Mouse (Mus musculus) limb, embryonic 14.5 days (tissue): ENCODE results near the gene Gpc5. TPM values are rescaled to one million over a fixed set of nuclear protein-coding genes. Genes with fewer than 3 reads are reported as not detected.
A peak's percentile ranks its signal among the peaks of the same experiment; 100 is the strongest.

ENCODE experiments used
- ATAC-seq: fragments of 200-750 bp; cut with Nextera tagmentation; 2 replicates; pipeline ENCODE4 v1.8.0; 2017; ENCODE audit warnings: low read depth, moderate number of reproducible peaks, moderate TSS enrichment; ENCODE audit not compliant: low FRiP score
- DNase-seq: peaks from one replicate; pipeline ENCODE4 v3.0.0-alpha.2; 2015; ENCODE audit warnings: low spot score
- H3K27ac ChIP-seq: fragments of 300-500 bp; sonication (generic); replicated peaks from 2 replicates; pipeline ENCODE4 v1.5.1; 2014; ENCODE audit warnings: low read depth, mild to moderate bottlenecking, low read length, moderate library complexity, mixed read lengths
- H3K27me3 ChIP-seq: fragments of 300-500 bp; sonication (generic); 2 replicates; pipeline ENCODE4 v1.6.1; 2014; ENCODE audit warnings: low read length, mixed read lengths; ENCODE audit not compliant: control insufficient read depth, insufficient read depth
- H3K36me3 ChIP-seq: fragments of 300-500 bp; sonication (generic); 2 replicates; pipeline ENCODE4 v1.6.1; 2014; ENCODE audit warnings: mild to moderate bottlenecking, low read length, moderate library complexity, mixed read lengths; ENCODE audit not compliant: control insufficient read depth, insufficient read depth
- H3K4me1 ChIP-seq: fragments of 300-500 bp; sonication (generic); 2 replicates; pipeline ENCODE4 v1.6.1; 2014; ENCODE audit warnings: antibody characterized with exemption, low read length, mixed read lengths; ENCODE audit not compliant: control insufficient read depth, insufficient read depth
- H3K4me2 ChIP-seq: fragments of 300-500 bp; sonication (generic); replicated peaks from 2 replicates; pipeline ENCODE4 v1.6.1; 2014; ENCODE audit warnings: low read depth, mild to moderate bottlenecking, low read length, moderate library complexity; ENCODE audit not compliant: severe bottlenecking
- H3K4me3 ChIP-seq: fragments of 300-500 bp; sonication (generic); replicated peaks from 2 replicates; pipeline ENCODE4 v1.5.1; 2014; ENCODE audit warnings: low read length
- H3K9ac ChIP-seq: fragments of 300-500 bp; sonication (generic); 2 replicates; pipeline ENCODE4 v1.6.1; 2014; ENCODE audit warnings: mild to moderate bottlenecking, low read depth, low read length, moderate library complexity; ENCODE audit not compliant: severe bottlenecking
- H3K9me3 ChIP-seq: fragments of 300-500 bp; sonication (generic); 2 replicates; pipeline ENCODE4 v1.6.1; 2016; ENCODE audit warnings: low read length; ENCODE audit not compliant: control insufficient read depth
- POLR2A ChIP-seq: fragments of 200-500 bp; IDR thresholded peaks from 2 replicates; pipeline ENCODE4 v1.8.0; 2012; ENCODE audit warnings: inconsistent platforms, mild to moderate bottlenecking, moderate library complexity, borderline replicate concordance; ENCODE audit not compliant: insufficient read depth, insufficient read length; ENCODE audit errors: extremely low read depth
- WGBS: fragments of 180-500 bp; shearing (Covaris S2); extraction: QIAGEN DNeasy Blood & Tissue Kit; methylation state at CpG from one replicate; pipeline ENCODE4 v1.1.7; 2014; 5-methylcytosine and 5-hydroxymethylcytosine counted together
- polyA plus RNA-seq, 2 experiments: library from polyadenylated mRNA; depleted of rRNA in 1 of 2; stranded (reverse) in 1 of 2; unstranded in 1 of 2; fragments of >200 nt; fragmentation: Nextera tagmentation in 1 of 2; extraction: Ambion mirVana in 1 of 2; gene quantifications; 2 replicates each; pipeline versions ENCODE4 v1.2.1 to v1.2.3; 2012 to 2014

The Gpc5 gene
- polyA plus RNA-seq, 2 experiments: 0.78 to 1.4 TPM

DNA sequence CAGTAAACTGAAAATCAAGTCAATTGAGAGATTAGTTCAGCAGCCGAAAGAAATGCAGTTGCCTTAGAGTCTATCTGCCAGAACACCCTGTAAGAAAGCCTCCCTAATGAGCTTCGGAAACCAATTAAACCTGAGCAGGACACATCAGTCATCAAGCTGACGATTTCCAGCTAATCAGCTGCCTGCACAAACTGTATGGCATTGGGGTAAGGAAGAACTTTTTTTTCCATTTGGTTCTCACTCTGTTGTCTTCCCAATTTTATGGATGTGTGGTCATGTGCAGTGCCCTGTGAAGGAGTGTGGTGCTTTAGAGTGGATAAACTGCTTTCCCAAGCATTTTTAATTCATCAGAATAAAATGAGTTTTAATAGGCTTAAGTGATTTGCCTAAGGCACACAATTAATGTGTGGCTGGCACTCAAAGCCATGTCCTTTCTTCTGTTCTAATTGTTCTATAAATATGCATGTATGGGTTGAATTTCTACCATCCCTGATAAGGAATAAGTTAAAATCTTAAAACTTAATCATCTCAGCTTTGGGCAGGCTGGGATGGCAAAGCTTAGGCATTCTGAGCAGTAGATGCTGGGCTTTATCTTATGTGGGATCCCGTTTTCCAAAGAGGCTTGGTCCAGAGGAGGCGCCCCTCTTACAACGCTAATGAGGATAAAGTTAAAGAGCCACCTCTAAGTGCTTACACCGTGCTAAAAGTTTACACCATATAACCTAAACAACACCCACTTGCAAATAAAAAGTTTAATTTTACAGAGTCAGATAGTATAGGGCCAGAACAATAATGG is 687.6 kb downstream of the Gpc5 start:
- Histone ChIP-seq H3K9me3 (no peaks in the 10 kb centered on the region), H3K27ac (no peak overlapping the region), H3K9ac (no peak overlapping the region), H3K27me3 (no peaks in the 10 kb centered on the region), H3K4me1 (no peaks in the 10 kb centered on the region), H3K4me3 (no peak overlapping the region), H3K4me2 (no peak overlapping the region), H3K36me3 (no peaks in the 10 kb centered on the region)
- 37% methylated on average over 7 of the region's 7 CpGs for WGBS
- no peak for ATAC-seq
- no peak for DNase-seq
- TF ChIP-seq POLR2A: no peak

DNA sequence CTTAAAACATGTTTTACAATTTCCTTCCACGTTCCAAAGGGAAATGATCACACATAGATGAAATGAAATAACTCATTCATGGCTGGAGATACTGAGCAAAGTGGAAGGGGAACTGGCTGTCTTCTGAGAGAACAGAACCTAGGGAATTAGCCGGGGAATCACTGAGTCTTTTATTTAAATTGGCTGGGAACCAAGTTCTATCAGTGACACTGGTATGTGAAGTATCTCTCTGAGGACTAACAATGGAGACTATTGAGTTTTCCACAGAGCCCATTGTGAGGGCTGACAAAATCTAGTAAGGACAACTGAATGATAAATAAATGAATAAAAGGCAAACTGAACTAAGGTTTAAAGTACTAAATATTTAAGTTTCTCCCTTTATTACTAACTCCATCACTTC is 712.7 kb downstream of the Gpc5 start:
- Histone ChIP-seq H3K4me2 (no peak overlapping the region), H3K36me3 (no peaks in the 10 kb centered on the region), H3K27ac (no peak overlapping the region), H3K4me3 (no peak overlapping the region), H3K9ac (no peak overlapping the region), H3K27me3 (no peaks in the 10 kb centered on the region), H3K4me1 (no peaks in the 10 kb centered on the region), H3K9me3 (no peaks in the 10 kb centered on the region)
- DNase-seq: no peak
- TF ChIP-seq POLR2A: no peak
- ATAC-seq: no peak
- WGBS: 36% methylated on average over 2 of the region's 2 CpGs

DNA sequence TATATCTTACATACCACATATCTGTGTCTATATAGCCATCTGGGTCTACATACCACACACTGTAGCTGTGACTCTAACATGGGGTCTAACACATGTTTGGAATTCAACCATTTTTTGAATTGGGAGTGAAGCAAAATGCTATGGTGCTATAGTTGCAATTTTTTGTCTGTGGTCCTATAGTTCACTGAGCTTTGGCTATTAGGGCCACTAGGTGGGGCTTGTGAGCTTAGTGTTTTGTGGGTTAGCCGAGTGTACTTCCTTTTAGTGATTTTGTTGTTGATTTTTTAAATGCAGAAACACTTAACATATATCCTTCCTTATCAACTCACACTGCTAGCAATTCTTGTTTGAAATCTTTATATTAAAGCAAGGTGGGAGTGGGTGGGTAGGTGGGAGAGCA is 727.0 kb downstream of the Gpc5 start:
- no peaks in the 10 kb centered on the region for H3K27me3 ChIP-seq
- no peak overlapping the region for H3K9ac ChIP-seq
- H3K27ac ChIP-seq: no peak overlapping the region
- DNase-seq (peak; percentile 49), ATAC-seq (no peak)
- H3K9me3 ChIP-seq: no peaks in the 10 kb centered on the region
- H3K4me1 ChIP-seq: no peaks in the 10 kb centered on the region
- no peak overlapping the region for H3K4me2 ChIP-seq
- H3K36me3 ChIP-seq: no peaks in the 10 kb centered on the region
- WGBS: 9% methylated on average over 1 of the region's 1 CpGs
- no peak for TF ChIP-seq POLR2A
- H3K4me3 ChIP-seq: no peak overlapping the region

DNA sequence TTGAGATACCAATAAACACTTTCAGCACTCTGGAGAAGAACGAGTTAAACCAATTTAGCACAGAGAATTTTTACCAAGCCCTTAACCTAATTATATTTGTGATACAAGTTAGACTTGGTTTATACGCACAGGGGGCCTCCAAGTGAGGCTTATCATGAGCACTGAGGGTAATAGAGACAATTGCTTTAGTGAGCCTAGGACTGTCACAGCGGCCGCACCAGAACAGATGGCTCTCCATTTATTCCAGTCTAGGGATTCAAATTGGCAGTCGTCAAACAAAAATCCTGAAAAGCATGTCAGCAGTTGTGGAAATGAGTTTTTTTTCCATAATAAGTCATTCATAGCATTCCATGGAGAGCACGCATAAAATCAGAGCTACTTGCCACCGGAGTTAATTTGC is 729.6 kb downstream of the Gpc5 start:
- Histone ChIP-seq H3K9me3 (no peaks in the 10 kb centered on the region), H3K27me3 (no peaks in the 10 kb centered on the region), H3K4me1 (no peaks in the 10 kb centered on the region), H3K4me2 (no peak overlapping the region), H3K27ac (no peak overlapping the region), H3K36me3 (no peaks in the 10 kb centered on the region), H3K4me3 (no peak overlapping the region), H3K9ac (no peak overlapping the region)
- 62% methylated on average over 7 of the region's 7 CpGs for WGBS
- TF ChIP-seq POLR2A: no peak
- no peak for DNase-seq
- no peak for ATAC-seq

DNA sequence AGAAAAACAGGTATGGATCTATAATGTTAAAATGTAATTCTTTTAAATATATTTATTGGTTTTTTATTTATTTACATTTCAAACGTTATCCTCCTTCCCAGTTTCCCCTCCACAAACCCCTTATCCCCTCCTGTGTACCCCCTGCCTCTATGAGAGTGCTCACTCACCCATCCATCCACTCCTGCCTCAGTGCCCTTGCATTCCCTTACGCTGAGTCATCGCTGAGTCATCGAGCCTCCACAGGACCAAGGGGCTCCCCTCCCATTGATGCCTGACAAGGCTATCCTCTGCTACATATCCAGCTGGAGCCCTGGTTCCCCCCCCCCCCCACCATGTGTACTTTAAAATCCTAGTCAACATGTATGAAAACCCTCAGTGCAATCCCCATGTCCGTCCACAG is 738.5 kb downstream of the Gpc5 start:
- ATAC-seq: no peak
- DNase-seq: no peak
- no peak overlapping the region for H3K4me3 ChIP-seq
- H3K9me3 ChIP-seq: no peaks in the 10 kb centered on the region
- no peaks in the 10 kb centered on the region for H3K27me3 ChIP-seq
- TF ChIP-seq POLR2A: no peak
- H3K4me2 ChIP-seq: no peak overlapping the region
- H3K27ac ChIP-seq: no peak overlapping the region
- H3K9ac ChIP-seq: no peak overlapping the region
- H3K4me1 ChIP-seq: no peaks in the 10 kb centered on the region
- 65% methylated on average over 5 of the region's 5 CpGs for WGBS
- no peaks in the 10 kb centered on the region for H3K36me3 ChIP-seq
